Mouse (Mus musculus) neural tube, embryonic 11.5 days (tissue): ENCODE measurements around the gene Igf2bp2. TPM values are rescaled to one million over a fixed set of nuclear protein-coding genes. Genes with fewer than 3 reads are reported as not detected.

Experiments used
- ATAC-seq: fragments of 200-750 bp; cut with Nextera tagmentation; 2 replicates; pipeline ENCODE4 v1.8.0; 2017; ENCODE audit warnings: moderate number of reproducible peaks, mild to moderate bottlenecking, moderate TSS enrichment, moderate library complexity; ENCODE audit not compliant: insufficient read depth, low FRiP score, low TSS enrichment
- DNase-seq: peaks from one replicate; pipeline ENCODE4 v3.0.0-alpha.2; 2015; ENCODE audit warnings: low spot score
- H3K27ac ChIP-seq: fragments of 300-500 bp; sonication (generic); 2 replicates; pipeline ENCODE4 v1.5.1; 2014; ENCODE audit warnings: low read depth, mild to moderate bottlenecking, low read length
- H3K27me3 ChIP-seq: fragments of 300-500 bp; sonication (generic); 2 replicates; pipeline ENCODE4 v1.6.1; 2014; ENCODE audit warnings: mild to moderate bottlenecking, low read length, mixed read lengths; ENCODE audit not compliant: control insufficient read depth, insufficient read depth
- H3K36me3 ChIP-seq: fragments of 300-500 bp; sonication (generic); 2 replicates; pipeline ENCODE4 v1.6.1; 2014; ENCODE audit warnings: mild to moderate bottlenecking, low read length, moderate library complexity, mixed read lengths; ENCODE audit not compliant: control insufficient read depth, insufficient read depth
- H3K4me1 ChIP-seq: fragments of 300-500 bp; sonication (generic); 2 replicates; pipeline ENCODE4 v1.6.1; 2014; ENCODE audit warnings: low read length, mixed read lengths; ENCODE audit not compliant: control insufficient read depth, insufficient read depth
- H3K4me2 ChIP-seq: fragments of 300-500 bp; sonication (generic); 2 replicates; pipeline ENCODE4 v1.6.1; 2014; ENCODE audit warnings: low read depth, mild to moderate bottlenecking, moderate library complexity
- H3K4me3 ChIP-seq: fragments of 300-500 bp; sonication (generic); 2 replicates; pipeline ENCODE4 v1.5.1; 2014; ENCODE audit warnings: low read depth, low read length
- H3K9ac ChIP-seq: fragments of 300-500 bp; sonication (generic); 2 replicates; pipeline ENCODE4 v1.6.1; 2014; ENCODE audit warnings: mild to moderate bottlenecking, low read length
- H3K9me3 ChIP-seq: fragments of 300-500 bp; sonication (generic); 2 replicates; pipeline ENCODE4 v1.6.1; 2016; ENCODE audit warnings: low read length; ENCODE audit not compliant: control insufficient read depth
- WGBS: fragments of 180-500 bp; shearing (Covaris S2); extraction: QIAGEN DNeasy Blood & Tissue Kit; methylation state at CpG from one replicate; pipeline ENCODE4 v1.1.7; 2014; 5-methylcytosine and 5-hydroxymethylcytosine counted together
- polyA plus RNA-seq: library from polyadenylated mRNA; unstranded; fragments of >200 nt; fragmentation: Nextera tagmentation; extraction: Ambion mirVana; gene quantifications from 2 replicates; pipeline ENCODE4 v1.2.1, GENCODE M21; 2014

The Igf2bp2 gene
- polyA plus RNA-seq, 1 experiment from 2014 or later, result 141 TPM

DNA sequence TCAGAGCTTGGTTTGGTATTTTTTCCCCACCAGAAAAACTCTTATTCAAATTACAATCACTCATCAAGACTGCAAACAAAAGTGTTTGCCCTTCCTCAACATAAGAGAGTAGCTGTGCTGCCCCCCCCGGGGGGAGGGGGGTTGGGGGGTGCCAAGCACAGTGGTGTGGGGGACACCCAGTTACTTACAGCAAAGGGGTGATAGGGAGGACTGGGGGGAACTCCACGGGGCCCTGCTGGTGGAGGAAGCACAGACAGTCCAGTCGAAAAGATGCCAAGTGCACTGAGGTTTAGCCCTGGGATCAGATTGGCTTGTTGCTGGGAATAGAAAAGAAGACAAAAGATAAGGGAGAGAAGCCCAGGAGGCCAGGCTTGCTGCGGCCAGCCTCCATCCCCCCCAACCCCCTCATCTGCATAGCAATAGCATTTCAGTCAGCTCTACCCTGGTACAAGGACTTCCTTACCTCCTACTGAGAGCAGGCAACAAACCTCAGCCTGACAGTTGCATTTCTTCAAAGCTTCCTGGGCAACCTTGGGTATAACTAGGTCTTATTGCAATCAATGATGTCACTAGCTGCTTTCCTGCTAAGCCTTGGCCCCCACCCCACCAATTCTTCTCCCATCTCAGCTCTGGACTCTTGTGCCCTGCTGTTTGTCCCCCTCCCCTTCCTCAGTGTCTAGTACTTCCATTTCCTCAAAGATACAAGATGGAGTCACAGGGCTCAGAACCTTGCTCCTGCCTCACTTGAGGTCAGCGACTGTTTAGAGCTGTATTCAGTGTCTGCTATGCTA is 87.1 kb downstream of the Igf2bp2 start:
- no peak for ATAC-seq
- WGBS, result 16% methylated on average over 5 of the region's 5 CpGs
- Histone ChIP-seq H3K27me3 (no peaks in the 10 kb centered on the region), H3K27ac (no peak overlapping the region), H3K9me3 (no peaks in the 10 kb centered on the region), H3K9ac (no peak overlapping the region), H3K4me2 (no peak overlapping the region), H3K36me3 (peaks cover 14% of the 10 kb centered on the region), H3K4me3 (no peak overlapping the region), H3K4me1 (no peaks in the 10 kb centered on the region)
- DNase-seq, result no peak

DNA sequence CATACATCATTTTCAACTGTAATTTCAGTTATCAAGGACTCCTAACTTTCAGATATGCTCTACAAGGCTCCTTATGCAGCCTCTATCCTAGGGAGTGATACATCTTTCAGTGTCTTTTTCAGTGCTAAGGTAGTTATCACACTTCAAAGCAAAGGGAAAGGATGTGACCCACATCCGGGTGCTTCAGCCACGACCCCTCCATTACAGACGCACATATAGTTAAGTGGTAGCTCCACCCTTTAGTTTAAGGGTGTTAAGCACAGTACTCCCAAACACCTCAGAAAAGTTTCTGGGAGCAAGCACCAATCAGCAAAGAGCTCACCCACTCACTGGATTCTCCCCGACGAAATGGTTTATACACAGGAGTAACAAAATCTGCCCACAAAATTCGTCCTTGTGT is 88.0 kb downstream of the Igf2bp2 start:
- Histone ChIP-seq H3K9ac (no peak overlapping the region), H3K27ac (no peak overlapping the region), H3K4me1 (no peaks in the 10 kb centered on the region), H3K4me3 (no peak overlapping the region), H3K9me3 (no peaks in the 10 kb centered on the region), H3K27me3 (no peaks in the 10 kb centered on the region), H3K4me2 (no peak overlapping the region), H3K36me3 (peaks cover 13% of the 10 kb centered on the region)
- DNase-seq (no peak), ATAC-seq (no peak)
- 73% methylated on average over 6 of the region's 6 CpGs for WGBS

DNA sequence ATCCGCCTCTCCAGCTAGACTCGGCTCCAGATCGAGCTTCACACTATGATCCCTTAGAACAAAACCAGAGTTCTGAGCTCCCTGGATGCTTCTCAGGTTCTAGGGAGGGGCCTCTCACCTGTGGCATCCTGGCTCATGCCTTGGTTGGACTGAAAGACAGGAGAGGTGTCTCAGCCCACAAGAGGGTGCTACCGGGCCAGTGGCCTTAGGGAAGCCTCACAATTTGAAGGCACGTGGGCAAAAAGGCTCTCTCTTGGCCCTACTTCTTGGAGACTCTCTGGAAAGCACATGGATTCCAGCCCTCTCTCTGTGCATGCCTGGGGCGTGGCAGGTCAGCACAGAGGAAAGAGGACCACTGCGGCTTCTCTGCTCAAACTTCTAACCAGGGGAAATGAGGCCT is 91.7 kb downstream of the Igf2bp2 start:
- ATAC-seq, result no peak
- 85% methylated on average over 7 of the region's 7 CpGs for WGBS
- peaks cover 26% of the 10 kb centered on the region for H3K36me3 ChIP-seq

DNA sequence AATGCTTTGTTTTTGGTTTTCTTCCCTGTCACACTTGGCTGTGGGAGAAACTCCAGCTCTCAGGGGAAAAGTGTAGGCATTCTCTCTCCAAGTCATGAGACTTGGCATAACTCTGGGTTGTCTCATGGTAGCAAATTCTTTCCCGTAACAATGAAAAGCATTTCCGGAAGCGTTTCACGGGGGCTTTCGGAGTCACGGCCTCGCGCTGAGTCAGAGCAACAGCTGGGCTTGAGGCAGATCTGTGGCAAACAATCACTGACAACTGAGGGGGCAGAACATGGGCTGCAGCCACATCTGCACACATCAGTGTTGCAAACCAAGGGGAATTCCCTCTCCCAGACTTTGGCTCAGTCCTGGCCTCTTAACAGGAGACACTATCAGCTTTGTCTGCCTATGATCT is 95.7 kb downstream of the Igf2bp2 start:
- Histone ChIP-seq H3K4me2 (no peak overlapping the region), H3K9ac (no peak overlapping the region), H3K4me1 (no peaks in the 10 kb centered on the region), H3K27me3 (no peaks in the 10 kb centered on the region), H3K4me3 (no peak overlapping the region), H3K36me3 (peaks cover 30% of the 10 kb centered on the region), H3K27ac (no peak overlapping the region), H3K9me3 (no peaks in the 10 kb centered on the region)
- ATAC-seq (no peak), DNase-seq (no peak)
- 92% methylated on average over 8 of the region's 8 CpGs for WGBS

More for the DNA sequence above, 91.7 kb downstream of the Igf2bp2 start:
- H3K9ac ChIP-seq, result no peak overlapping the region
- no peak overlapping the region for H3K27ac ChIP-seq
- no peak for DNase-seq
- H3K27me3 ChIP-seq, result no peaks in the 10 kb centered on the region
- H3K4me3 ChIP-seq, result no peak overlapping the region
- no peak overlapping the region for H3K4me2 ChIP-seq
- no peaks in the 10 kb centered on the region for H3K9me3 ChIP-seq
- no peaks in the 10 kb centered on the region for H3K4me1 ChIP-seq

DNA sequence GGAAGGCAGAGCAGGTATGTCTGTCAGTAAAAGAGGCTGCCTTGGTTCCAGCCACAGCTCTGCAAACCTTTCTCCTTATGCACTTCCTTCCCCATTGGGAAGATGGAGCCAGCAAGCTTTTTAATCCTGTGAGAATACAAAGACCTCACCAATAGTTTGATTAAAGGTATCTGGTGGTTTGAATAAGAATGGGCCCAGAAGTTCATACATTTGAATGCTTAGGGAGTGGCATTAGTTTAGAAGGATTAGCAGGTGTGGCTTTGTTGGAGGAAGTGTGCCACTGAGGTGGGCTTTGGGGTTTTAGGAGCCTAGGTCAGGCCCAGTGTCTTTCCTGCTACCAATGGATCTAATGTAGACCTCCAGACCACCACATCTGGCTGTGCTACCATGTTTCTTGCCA is 97.6 kb downstream of the Igf2bp2 start:
- H3K27ac ChIP-seq, result no peak overlapping the region

DNA sequence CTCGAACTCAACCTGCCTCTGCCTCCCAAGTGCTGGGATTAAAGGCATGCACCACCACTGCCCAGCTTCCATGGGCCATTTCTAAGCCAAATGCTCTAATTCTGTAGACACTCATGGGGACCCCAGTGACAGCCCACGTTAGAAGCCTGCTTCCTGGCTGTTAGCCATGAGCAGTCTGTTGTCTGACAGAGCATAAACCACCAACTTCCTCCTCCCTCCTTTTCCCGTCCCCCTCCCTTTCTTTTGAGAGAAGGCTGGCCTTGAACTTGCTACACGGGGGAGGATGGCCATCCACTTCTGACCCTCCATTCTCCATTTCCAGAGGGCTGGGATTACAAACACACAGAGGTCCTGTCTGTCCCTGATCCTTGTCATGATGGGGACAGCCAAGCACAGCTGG is 100.8 kb downstream of the Igf2bp2 start:
- 85% methylated on average over 4 of the region's 4 CpGs for WGBS
- DNase-seq (no peak), ATAC-seq (no peak)
- Histone ChIP-seq H3K27me3 (no peaks in the 10 kb centered on the region), H3K9me3 (no peaks in the 10 kb centered on the region), H3K4me3 (no peak overlapping the region), H3K27ac (no peak overlapping the region), H3K36me3 (peaks cover 32% of the 10 kb centered on the region), H3K4me2 (no peak overlapping the region), H3K4me1 (no peaks in the 10 kb centered on the region), H3K9ac (no peak overlapping the region)

More for the DNA sequence above, 97.6 kb downstream of the Igf2bp2 start:
- H3K4me3 ChIP-seq, result no peak overlapping the region
- H3K27me3 ChIP-seq, result no peaks in the 10 kb centered on the region
- H3K36me3 ChIP-seq, result peaks cover 40% of the 10 kb centered on the region
- no peak for ATAC-seq
- H3K4me2 ChIP-seq, result no peak overlapping the region
- H3K4me1 ChIP-seq, result no peaks in the 10 kb centered on the region
- no peak overlapping the region for H3K9ac ChIP-seq
- DNase-seq, result no peak
- no peaks in the 10 kb centered on the region for H3K9me3 ChIP-seq

DNA sequence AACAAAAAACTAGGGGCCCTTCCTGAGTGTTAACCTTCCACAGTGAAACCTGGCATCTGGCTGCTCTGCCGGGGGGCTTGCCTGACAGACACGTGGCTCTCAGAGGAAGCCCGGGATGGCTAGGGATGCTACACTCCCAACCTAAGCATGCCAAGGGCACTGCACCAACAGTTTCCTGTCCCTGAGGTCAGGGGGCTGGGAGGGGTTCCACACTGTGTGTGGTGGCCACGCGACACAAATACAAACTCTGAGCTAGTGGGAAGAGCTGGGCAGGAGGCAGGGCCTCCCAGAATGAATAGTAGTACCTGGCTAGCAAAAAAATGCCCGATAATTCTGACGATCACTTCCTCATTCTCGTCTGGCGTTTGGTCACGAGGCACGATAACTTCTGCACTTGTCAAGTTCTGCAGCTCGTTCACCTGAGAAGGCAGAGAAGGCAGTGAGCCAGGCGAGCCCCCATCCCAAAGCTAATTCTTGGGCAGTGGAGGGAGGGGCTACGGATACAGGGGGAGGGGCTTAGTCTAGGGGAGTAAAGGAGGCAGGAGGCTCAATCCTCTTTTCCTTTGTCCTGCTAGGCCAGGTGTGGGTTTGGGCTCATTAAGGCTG is 101.4 kb downstream of the Igf2bp2 start:
- H3K36me3 ChIP-seq, result peaks cover 28% of the 10 kb centered on the region
- ATAC-seq, result no peak

DNA sequence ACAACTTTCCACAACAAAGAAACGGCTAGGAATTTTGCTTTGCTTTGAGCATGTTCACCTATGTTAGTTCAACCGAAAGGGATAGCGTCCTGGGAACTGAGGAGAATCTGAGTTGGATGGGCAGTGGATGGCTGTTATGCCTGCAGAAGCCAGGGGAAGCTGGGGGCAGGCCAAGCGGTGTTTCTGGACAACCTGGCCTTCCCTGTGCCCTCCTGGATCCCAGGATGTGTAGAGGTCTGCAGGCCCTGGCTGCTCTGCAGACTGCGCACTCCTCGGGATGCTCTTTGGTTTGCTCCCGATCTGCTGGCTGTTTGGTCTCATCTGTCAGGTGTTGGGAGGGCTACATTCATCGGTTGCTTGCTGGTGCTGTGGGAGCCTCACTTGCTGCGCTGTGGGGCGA is 102.7 kb downstream of the Igf2bp2 start:
- Histone ChIP-seq H3K36me3 (peaks cover 23% of the 10 kb centered on the region), H3K9me3 (no peaks in the 10 kb centered on the region), H3K27ac (no peak overlapping the region), H3K27me3 (no peaks in the 10 kb centered on the region), H3K4me3 (no peak overlapping the region), H3K4me2 (no peak overlapping the region), H3K4me1 (no peaks in the 10 kb centered on the region), H3K9ac (no peak overlapping the region)
- DNase-seq, result no peak
- no peak for ATAC-seq
- 94% methylated on average over 10 of the region's 10 CpGs for WGBS

More for the DNA sequence above, 101.4 kb downstream of the Igf2bp2 start:
- Histone ChIP-seq H3K9me3 (no peaks in the 10 kb centered on the region), H3K4me1 (no peaks in the 10 kb centered on the region), H3K4me2 (no peak overlapping the region), H3K4me3 (no peak overlapping the region), H3K9ac (no peak overlapping the region), H3K27ac (no peak overlapping the region), H3K27me3 (no peaks in the 10 kb centered on the region)
- DNase-seq, result no peak
- WGBS, result 87% methylated on average over 14 of the region's 14 CpGs

DNA sequence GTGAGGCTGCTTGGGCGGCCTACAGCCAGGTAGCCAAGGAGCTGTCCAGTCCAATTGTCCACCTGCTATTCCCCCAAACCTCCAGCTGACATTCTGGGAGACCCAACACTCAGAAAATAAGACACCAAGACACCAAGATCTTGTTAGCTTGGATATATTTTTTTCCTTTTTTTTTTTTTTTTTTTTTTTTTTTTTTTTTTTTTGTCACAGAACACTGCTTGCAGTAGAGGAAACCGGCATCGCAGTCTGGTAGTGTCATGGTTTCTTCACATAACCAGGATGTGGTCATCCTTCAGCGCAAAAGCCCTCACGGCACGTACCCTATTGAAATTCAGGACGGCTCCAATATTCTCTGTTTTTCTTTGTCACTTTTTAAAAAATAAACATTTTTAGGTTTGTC is 104.2 kb downstream of the Igf2bp2 start:
- ATAC-seq, result no peak
- H3K27me3 ChIP-seq, result no peaks in the 10 kb centered on the region
- DNase-seq, result no peak
- no peak overlapping the region for H3K9ac ChIP-seq
- no peak overlapping the region for H3K27ac ChIP-seq
- H3K36me3 ChIP-seq, result peaks cover 20% of the 10 kb centered on the region
- WGBS, result 93% methylated on average over 7 of the region's 7 CpGs
- H3K4me2 ChIP-seq, result no peak overlapping the region
- H3K4me1 ChIP-seq, result no peaks in the 10 kb centered on the region
- H3K4me3 ChIP-seq, result no peak overlapping the region
- no peaks in the 10 kb centered on the region for H3K9me3 ChIP-seq
